Mouse (Mus musculus): Measurements from ENCODE around the gene Il1r2.

- TF ChIP-seq CTCF (conservative IDR thresholded peaks at IDR 0.05; ENCODE audit: insufficient read depth, insufficient read length, low read depth, low read length) (no peak), POLR2A (IDR thresholded peaks at IDR 0.05; ENCODE audit: low read depth, low read length) (no peak)
Measured at GRCm38 (mm10) chr1:40027116-40027620, 46.7 kb upstream of the Il1r2 start.
